Mouse (Mus musculus) midbrain, embryonic 10.5 days (tissue): Measurements from ENCODE around the gene Phka1. TPM values are rescaled to one million over a fixed set of nuclear protein-coding genes. Genes with fewer than 3 reads are reported as not detected.
"Not testable (repeated sequence)": the region's sequence is repeated elsewhere in the genome, so short reads cannot be mapped to it uniquely, and the experiment has no call there.

Experiments used
- DNase-seq: peaks from one replicate; pipeline ENCODE4 v3.0.0-alpha.2; 2017; ENCODE audit warnings: low spot score
- H3K27ac ChIP-seq: fragments of 300-500 bp; sonication (generic); replicated peaks from 2 replicates; pipeline ENCODE4 v1.5.1; 2016; ENCODE audit warnings: mild to moderate bottlenecking
- H3K27me3 ChIP-seq: fragments of 300-500 bp; sonication (generic); 2 replicates; pipeline ENCODE4 v1.6.1; 2016; ENCODE audit warnings: low read depth, mild to moderate bottlenecking; ENCODE audit not compliant: poor library complexity, severe bottlenecking
- H3K36me3 ChIP-seq: fragments of 300-500 bp; sonication (generic); 2 replicates; pipeline ENCODE4 v1.6.1; 2016; ENCODE audit warnings: mild to moderate bottlenecking, moderate library complexity
- H3K4me1 ChIP-seq: fragments of 300-500 bp; sonication (generic); 2 replicates; pipeline ENCODE4 v1.6.1; 2016
- H3K4me3 ChIP-seq: fragments of 300-500 bp; sonication (generic); 2 replicates; pipeline ENCODE4 v1.5.1; 2016; ENCODE audit warnings: mild to moderate bottlenecking, moderate library complexity
- H3K9me3 ChIP-seq: fragments of 300-500 bp; sonication (generic); replicated peaks from 2 replicates; pipeline ENCODE4 v1.6.1; 2016; ENCODE audit warnings: mild to moderate bottlenecking
- WGBS: fragments of 180-500 bp; shearing (Covaris S2); methylation state at CpG from one replicate; pipeline ENCODE4 v1.1.7; 2016; 5-methylcytosine and 5-hydroxymethylcytosine counted together
- polyA plus RNA-seq: library from polyadenylated mRNA; unstranded; fragments of >200 nt; fragmentation: Nextera tagmentation; extraction: Ambion mirVana; gene quantifications from 2 replicates; pipeline ENCODE4 v1.2.1, GENCODE M21; 2016

The Phka1 gene
- 5.2 and 7.0 TPM in 2 replicates for polyA plus RNA-seq

- H3K36me3 ChIP-seq, result no peaks in the 10 kb centered on the region
- peaks cover 10% of the 10 kb centered on the region for H3K4me1 ChIP-seq
- no peaks in the 10 kb centered on the region for H3K9me3 ChIP-seq
- peak; percentile 43 for DNase-seq
- H3K4me3 ChIP-seq, result peak within 1 kb of the TSS; percentile 63
- peak within 1 kb of the TSS; percentile 75 for H3K27ac ChIP-seq
- H3K27me3 ChIP-seq, result peaks cover 83% of the 10 kb centered on the region
- 17% methylated on average over 60 of the region's 60 CpGs for WGBS
Observed at GRCm38 (mm10) chrX:102643823-102644572, at the start of gene Phka1. Phka1 (minus strand) TSS chrX:102644246.

- 30% methylated on average over 4 of the region's 4 CpGs for WGBS
Observed at GRCm38 (mm10) chrX:102689252-102689651, 45.2 kb upstream of the Phka1 start.

DNA sequence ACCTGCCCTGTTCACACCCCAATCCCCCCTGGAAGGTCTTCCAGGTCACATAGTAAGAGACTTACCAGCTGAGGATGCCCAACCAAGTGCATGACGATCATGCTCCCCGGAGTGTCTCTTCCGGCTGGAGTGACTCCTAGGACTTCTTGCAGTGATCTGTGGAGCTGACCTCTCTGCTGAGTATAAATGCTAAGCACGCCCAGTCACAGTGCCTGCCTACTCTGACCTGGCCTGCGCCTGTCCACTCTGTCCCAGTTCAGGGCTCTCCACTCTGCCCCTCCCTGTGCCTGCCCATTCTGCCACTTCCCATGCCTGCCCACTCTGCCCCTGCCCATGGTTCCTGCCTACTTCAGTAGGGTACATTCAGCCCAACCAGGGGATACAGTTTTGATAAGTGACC, 42.8 kb upstream of the Phka1 start, which contains the start of gene Gm3880:
TSS of gene Gm3880 (minus strand) at position 101 of the 400 bp plus-strand sequence.
- WGBS, result 91% methylated on average over 5 of the region's 5 CpGs
- peaks cover 35% of the 10 kb centered on the region for H3K27me3 ChIP-seq
- H3K9me3 ChIP-seq, H3K4me3 ChIP-seq, H3K4me1 ChIP-seq, H3K27ac ChIP-seq, DNase-seq, H3K36me3 ChIP-seq: not testable (repeated sequence)

More at GRCm38 (mm10) chrX:102689252-102689651, 45.2 kb upstream of the Phka1 start:
- H3K4me3 ChIP-seq, H3K27ac ChIP-seq, H3K36me3 ChIP-seq, H3K9me3 ChIP-seq, H3K4me1 ChIP-seq: not testable (repeated sequence)
- H3K27me3 ChIP-seq, result peaks cover 49% of the 10 kb centered on the region
- peak; percentile 12 for DNase-seq

DNA sequence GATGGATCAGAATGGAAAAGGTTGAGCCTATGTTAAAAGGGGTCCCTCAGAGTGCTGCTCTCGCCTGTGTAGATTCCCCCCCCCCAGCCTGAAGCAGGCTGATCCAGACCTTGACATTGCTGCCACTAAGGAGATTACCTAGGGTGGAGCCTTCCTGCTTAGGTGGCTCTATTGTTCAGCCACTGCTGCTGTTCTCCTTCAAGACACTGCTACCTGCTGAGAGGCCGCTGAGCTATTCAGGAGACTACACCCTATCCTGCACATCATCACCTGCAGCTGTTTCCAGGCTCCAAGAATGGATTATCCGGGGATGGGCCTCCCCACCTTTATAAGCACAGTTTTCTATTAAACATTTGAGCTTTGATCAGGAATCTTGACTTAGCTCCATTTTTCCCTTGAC, 40.7 kb upstream of the Phka1 start:
- not testable (repeated sequence) for H3K9me3 ChIP-seq, DNase-seq, H3K4me1 ChIP-seq, H3K27ac ChIP-seq, H3K4me3 ChIP-seq, H3K36me3 ChIP-seq
- 47% methylated on average over 3 of the region's 3 CpGs for WGBS
- H3K27me3 ChIP-seq, result peaks cover 31% of the 10 kb centered on the region

- H3K27me3 ChIP-seq, result peaks cover 42% of the 10 kb centered on the region
- 85% methylated on average over 2 of the region's 2 CpGs for WGBS
- no peaks in the 10 kb centered on the region for H3K4me1 ChIP-seq
Observed at GRCm38 (mm10) chrX:102666641-102667040, 22.6 kb upstream of the Phka1 start.

GRCm38 (mm10) chrX:102660712-102661111, 16.7 kb upstream of the Phka1 start:
- H3K27ac ChIP-seq, result no peak overlapping the region
- H3K36me3 ChIP-seq, result no peaks in the 10 kb centered on the region
- H3K9me3 ChIP-seq, result no peaks in the 10 kb centered on the region
- 19% methylated on average over 3 of the region's 3 CpGs for WGBS
- peaks cover 18% of the 10 kb centered on the region for H3K27me3 ChIP-seq
- no peak for DNase-seq
- H3K4me1 ChIP-seq, result no peaks in the 10 kb centered on the region
- H3K4me3 ChIP-seq, result no peak overlapping the region

More at GRCm38 (mm10) chrX:102666641-102667040, 22.6 kb upstream of the Phka1 start:
- H3K9me3 ChIP-seq, result no peaks in the 10 kb centered on the region
- no peak overlapping the region for H3K27ac ChIP-seq
- no peaks in the 10 kb centered on the region for H3K36me3 ChIP-seq
- H3K4me3 ChIP-seq, result no peak overlapping the region
- DNase-seq, result no peak

- no peaks in the 10 kb centered on the region for H3K9me3 ChIP-seq
- H3K36me3 ChIP-seq, result no peaks in the 10 kb centered on the region
- WGBS, result 90% methylated on average over 1 of the region's 1 CpGs
- H3K27me3 ChIP-seq, result peaks cover 86% of the 10 kb centered on the region
- peaks cover 10% of the 10 kb centered on the region for H3K4me1 ChIP-seq
- no peak overlapping the region for H3K27ac ChIP-seq
- no peak for DNase-seq
- no peak overlapping the region for H3K4me3 ChIP-seq
Observed at GRCm38 (mm10) chrX:102645691-102646090, 1.6 kb upstream of the Phka1 start.

GRCm38 (mm10) chrX:102645146-102645545, 1.1 kb upstream of the Phka1 start:
- no peaks in the 10 kb centered on the region for H3K36me3 ChIP-seq
- H3K4me3 ChIP-seq, result peak overlapping the region; percentile 63; the same call in 1 of the 2 replicates
- H3K27ac ChIP-seq, result no peak overlapping the region
- WGBS, result 48% methylated on average over 6 of the region's 6 CpGs
- no peaks in the 10 kb centered on the region for H3K9me3 ChIP-seq
- DNase-seq, result no peak
- peaks cover 86% of the 10 kb centered on the region for H3K27me3 ChIP-seq
- H3K4me1 ChIP-seq, result peaks cover 10% of the 10 kb centered on the region

- Histone ChIP-seq H3K4me1 (peaks cover 10% of the 10 kb centered on the region), H3K27ac (peak overlapping the region; percentile 75), H3K36me3 (no peaks in the 10 kb centered on the region), H3K27me3 (peaks cover 84% of the 10 kb centered on the region), H3K4me3 (peak overlapping the region; percentile 63), H3K9me3 (no peaks in the 10 kb centered on the region)
- 17% methylated on average over 8 of the region's 8 CpGs for WGBS
- DNase-seq, result no peak
Observed at GRCm38 (mm10) chrX:102644573-102644951, 516 bp upstream of the Phka1 start.

DNA sequence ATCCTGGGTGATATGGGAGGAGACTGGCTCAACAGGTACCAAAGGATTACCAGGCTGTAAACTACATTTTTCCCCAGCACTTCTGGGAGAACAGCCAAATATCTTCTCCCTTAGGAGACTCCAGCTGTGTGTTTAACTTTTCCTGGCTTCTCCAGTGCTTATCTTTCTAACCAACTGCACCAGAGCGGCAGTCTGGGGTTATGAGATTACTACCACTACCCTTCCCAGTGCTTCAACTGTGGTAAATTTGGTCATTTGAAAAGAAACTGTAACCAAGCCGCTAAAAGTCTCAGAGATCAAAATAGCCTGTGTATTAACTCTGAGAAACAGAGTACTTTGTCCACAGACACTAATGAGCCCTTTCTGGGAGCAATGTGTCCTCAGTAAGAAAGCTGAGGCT, 42.8 kb downstream of the Phka1 start:
- 78% methylated on average over 2 of the region's 2 CpGs for WGBS
- DNase-seq, result no peak
- H3K9me3 ChIP-seq, result no peaks in the 10 kb centered on the region
- H3K4me3 ChIP-seq, result no peak overlapping the region
- H3K36me3 ChIP-seq, result no peaks in the 10 kb centered on the region
- no peak overlapping the region for H3K27ac ChIP-seq
- H3K4me1 ChIP-seq, result no peaks in the 10 kb centered on the region
- H3K27me3 ChIP-seq, result peaks cover 59% of the 10 kb centered on the region

DNA sequence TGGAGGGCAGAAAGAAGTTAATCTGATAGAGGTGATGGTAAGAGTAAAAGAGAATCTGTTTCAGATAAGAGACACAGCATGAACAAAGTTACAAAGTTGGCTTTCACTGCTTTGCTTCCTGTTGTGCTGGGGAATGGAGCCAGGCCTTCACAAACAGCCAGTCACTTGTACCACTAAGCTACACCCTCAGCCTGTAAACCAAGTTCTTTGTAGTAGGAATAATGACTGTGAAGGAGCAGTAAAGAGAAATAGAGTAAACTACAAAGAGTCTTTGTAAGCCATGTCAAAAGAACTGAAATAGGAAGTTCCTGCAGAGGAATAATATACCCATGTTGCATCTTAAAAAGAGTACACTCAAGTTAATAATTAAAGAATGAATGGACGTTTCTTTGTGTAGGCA, 55.5 kb downstream of the Phka1 start:
- H3K4me3 ChIP-seq, result no peak overlapping the region
- DNase-seq, result no peak
- H3K27ac ChIP-seq, result no peak overlapping the region
- peaks cover 66% of the 10 kb centered on the region for H3K27me3 ChIP-seq
- WGBS, result 66% methylated on average over 1 of the region's 1 CpGs
- H3K9me3 ChIP-seq, result no peaks in the 10 kb centered on the region
- H3K36me3 ChIP-seq, result no peaks in the 10 kb centered on the region
- H3K4me1 ChIP-seq, result no peaks in the 10 kb centered on the region

GRCm38 (mm10) chrX:102571186-102571585, 72.9 kb downstream of the Phka1 start:
- no peak overlapping the region for H3K4me3 ChIP-seq
- H3K27me3 ChIP-seq, result peaks cover 73% of the 10 kb centered on the region
- no peaks in the 10 kb centered on the region for H3K9me3 ChIP-seq
- H3K27ac ChIP-seq, result no peak overlapping the region
- WGBS, result 40% methylated on average over 1 of the region's 1 CpGs
- no peak for DNase-seq
- no peaks in the 10 kb centered on the region for H3K4me1 ChIP-seq
- H3K36me3 ChIP-seq, result no peaks in the 10 kb centered on the region

DNA sequence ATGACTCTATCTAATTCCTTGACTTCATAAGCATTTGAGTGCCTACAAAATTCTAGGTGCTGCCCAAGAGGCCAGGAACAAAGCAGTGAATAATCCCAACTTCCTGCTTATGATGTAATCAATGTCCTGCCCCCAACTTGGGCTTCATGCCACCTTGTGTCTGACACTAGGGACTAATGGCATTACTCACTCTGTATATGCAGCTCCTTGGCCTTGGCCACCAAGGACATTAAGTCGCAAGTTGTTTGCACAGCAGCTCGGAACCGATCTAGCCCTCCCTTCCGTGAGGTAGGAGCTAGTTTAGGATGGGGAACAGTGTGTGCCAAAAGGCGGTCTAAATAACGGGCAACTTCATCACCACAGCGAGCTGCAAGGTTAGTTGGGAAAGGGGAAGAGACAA, 87.1 kb downstream of the Phka1 start:
- no peak overlapping the region for H3K27ac ChIP-seq
- H3K4me1 ChIP-seq, result no peaks in the 10 kb centered on the region
- H3K36me3 ChIP-seq, result no peaks in the 10 kb centered on the region
- no peaks in the 10 kb centered on the region for H3K9me3 ChIP-seq
- H3K27me3 ChIP-seq, result peaks cover 59% of the 10 kb centered on the region
- DNase-seq, result no peak
- 96% methylated on average over 7 of the region's 7 CpGs for WGBS
- no peak overlapping the region for H3K4me3 ChIP-seq
